Mouse (Mus musculus): ENCODE data around the gene Zfp865. TPM values are rescaled to one million over a fixed set of nuclear protein-coding genes. Genes with fewer than 3 reads are reported as not detected.
A peak's percentile ranks its signal among the peaks of the same experiment; 100 is the strongest.

Gene Zfp865
- polyA plus RNA-seq, 1 experiment from 2014 or later: 5.6 TPM

GRCm38 (mm10) chr7:5052931-5053343, 32.8 kb downstream of the Zfp865 start:
- peak overlapping the region; percentile 81 for H3K4me2 ChIP-seq (ENCODE audit: low read length)
- DNase-seq (ENCODE audit: low spot score) (no peak), ATAC-seq (replicated peaks; ENCODE audit: low FRiP score, low read depth) (no peak)
- peaks cover 26% of the 10 kb centered on the region for H3K4me1 ChIP-seq (replicated peaks; ENCODE audit: insufficient read depth, low read length)
- no peaks in the 10 kb centered on the region for H3K9me3 ChIP-seq (replicated peaks; ENCODE audit: low read length)
- 5% methylated on average over 45 of the region's 45 CpGs for whole genome bisulfite sequencing
- no peaks in the 10 kb centered on the region for H3K36me3 ChIP-seq (ENCODE audit: insufficient read depth, low read length)
- peaks cover 23% of the 10 kb centered on the region for H3K27me3 ChIP-seq (ENCODE audit: insufficient read depth, low read length)
- H3K4me3 ChIP-seq (replicated peaks; ENCODE audit: low read depth, low read length): peak overlapping the region; percentile 60
- peak overlapping the region; percentile 56 for H3K9ac ChIP-seq (ENCODE audit: low read depth, low read length)
- no peak overlapping the region for H3K27ac ChIP-seq
- TF ChIP-seq CTCF (IDR thresholded peaks at IDR 0.05; ENCODE audit: low read depth): no peak

GRCm38 (mm10) chr7:5053456-5054179, 33.4 kb downstream of the Zfp865 start:
- H3K4me1 ChIP-seq (replicated peaks; ENCODE audit: insufficient read depth, low read length): peaks cover 26% of the 10 kb centered on the region
- H3K27ac ChIP-seq: no peak overlapping the region
- TF ChIP-seq CTCF (IDR thresholded peaks at IDR 0.05; ENCODE audit: low read depth): no peak
- DNase-seq (ENCODE audit: low spot score) (peak; percentile 39), ATAC-seq (replicated peaks; ENCODE audit: low FRiP score, low read depth) (no peak)
- no peaks in the 10 kb centered on the region for H3K9me3 ChIP-seq (replicated peaks; ENCODE audit: low read length)
- peak overlapping the region; percentile 60 for H3K4me3 ChIP-seq (replicated peaks; ENCODE audit: low read depth, low read length)
- no peaks in the 10 kb centered on the region for H3K36me3 ChIP-seq (ENCODE audit: insufficient read depth, low read length)
- peaks cover 23% of the 10 kb centered on the region for H3K27me3 ChIP-seq (ENCODE audit: insufficient read depth, low read length)
- peak overlapping the region; percentile 56 for H3K9ac ChIP-seq (ENCODE audit: low read depth, low read length)
- H3K4me2 ChIP-seq (ENCODE audit: low read length): peak overlapping the region; percentile 81
- 9% methylated on average over 32 of the region's 32 CpGs for WGBS

- ATAC-seq (replicated peaks; ENCODE audit: low FRiP score, low read depth): no peak
- Histone ChIP-seq H3K4me3 (replicated peaks; ENCODE audit: low read depth, low read length) (peak overlapping the region; percentile 52), H3K4me1 (replicated peaks; ENCODE audit: insufficient read depth, low read length) (peaks cover 27% of the 10 kb centered on the region), H3K27ac (peak overlapping the region; percentile 38; the same call in 1 of the 2 replicates), H3K9me3 (replicated peaks; ENCODE audit: low read length) (no peaks in the 10 kb centered on the region), H3K36me3 (ENCODE audit: insufficient read depth, low read length) (no peaks in the 10 kb centered on the region), H3K9ac (ENCODE audit: low read depth, low read length) (peak overlapping the region; percentile 79), H3K27me3 (ENCODE audit: insufficient read depth, low read length) (peaks cover 23% of the 10 kb centered on the region), H3K4me2 (ENCODE audit: low read length) (peak overlapping the region; percentile 86)
- DNase-seq (ENCODE audit: low spot score): no peak
- no peak for TF ChIP-seq CTCF (IDR thresholded peaks at IDR 0.05; ENCODE audit: low read depth)
- 1% methylated on average over 52 of the region's 55 CpGs for WGBS
Measured at GRCm38 (mm10) chr7:5056651-5057263, 36.6 kb downstream of the Zfp865 start.

- Histone ChIP-seq H3K9me3 (replicated peaks; ENCODE audit: low read length) (no peaks in the 10 kb centered on the region), H3K4me3 (replicated peaks; ENCODE audit: low read depth, low read length) (peak overlapping the region; percentile 52), H3K36me3 (ENCODE audit: insufficient read depth, low read length) (no peaks in the 10 kb centered on the region), H3K9ac (ENCODE audit: low read depth, low read length) (peak overlapping the region; percentile 79; the same call in 1 of the 2 replicates), H3K27ac (no peak overlapping the region), H3K27me3 (ENCODE audit: insufficient read depth, low read length) (peaks cover 23% of the 10 kb centered on the region), H3K4me2 (ENCODE audit: low read length) (peak overlapping the region; percentile 86), H3K4me1 (replicated peaks; ENCODE audit: insufficient read depth, low read length) (peaks cover 26% of the 10 kb centered on the region)
- DNase-seq (ENCODE audit: low spot score) (no peak), ATAC-seq (replicated peaks; ENCODE audit: low FRiP score, low read depth) (no peak)
- TF ChIP-seq CTCF (IDR thresholded peaks at IDR 0.05; ENCODE audit: low read depth): no peak
- 25% methylated on average over 8 of the region's 8 CpGs for WGBS
Measured at GRCm38 (mm10) chr7:5057381-5057780, 37.2 kb downstream of the Zfp865 start.

- no peak for DNase-seq (ENCODE audit: low spot score)
- Histone ChIP-seq H3K4me3 (replicated peaks; ENCODE audit: low read depth, low read length) (no peak overlapping the region), H3K4me2 (ENCODE audit: low read length) (peak overlapping the region; percentile 86; the same call in 1 of the 2 replicates)
Measured at GRCm38 (mm10) chr7:5057804-5058203, 37.6 kb downstream of the Zfp865 start.

GRCm38 (mm10) chr7:5058631-5059030, 38.5 kb downstream of the Zfp865 start:
- TF ChIP-seq CTCF (IDR thresholded peaks at IDR 0.05; ENCODE audit: low read depth): no peak
- DNase-seq (ENCODE audit: low spot score) (no peak), ATAC-seq (replicated peaks; ENCODE audit: low FRiP score, low read depth) (no peak)
- no peaks in the 10 kb centered on the region for H3K36me3 ChIP-seq (ENCODE audit: insufficient read depth, low read length)
- no peak overlapping the region for H3K4me3 ChIP-seq (replicated peaks; ENCODE audit: low read depth, low read length)
- no peak overlapping the region for H3K9ac ChIP-seq (ENCODE audit: low read depth, low read length)
- H3K9me3 ChIP-seq (replicated peaks; ENCODE audit: low read length): no peaks in the 10 kb centered on the region
- H3K4me1 ChIP-seq (replicated peaks; ENCODE audit: insufficient read depth, low read length): peaks cover 14% of the 10 kb centered on the region; the same call in 1 of the 2 replicates
- no peak overlapping the region for H3K4me2 ChIP-seq (ENCODE audit: low read length)
- WGBS: 100% methylated on average over 1 of the region's 1 CpGs
- peaks cover 16% of the 10 kb centered on the region for H3K27me3 ChIP-seq (ENCODE audit: insufficient read depth, low read length)
- no peak overlapping the region for H3K27ac ChIP-seq

More at GRCm38 (mm10) chr7:5057804-5058203, 37.6 kb downstream of the Zfp865 start:
- Histone ChIP-seq H3K9ac (ENCODE audit: low read depth, low read length) (no peak overlapping the region), H3K27me3 (ENCODE audit: insufficient read depth, low read length) (peaks cover 20% of the 10 kb centered on the region), H3K27ac (no peak overlapping the region), H3K4me1 (replicated peaks; ENCODE audit: insufficient read depth, low read length) (peaks cover 22% of the 10 kb centered on the region), H3K9me3 (replicated peaks; ENCODE audit: low read length) (no peaks in the 10 kb centered on the region), H3K36me3 (ENCODE audit: insufficient read depth, low read length) (no peaks in the 10 kb centered on the region)
- ATAC-seq (replicated peaks; ENCODE audit: low FRiP score, low read depth): no peak
- WGBS: 39% methylated on average over 11 of the region's 11 CpGs
- peak; percentile 50 for TF ChIP-seq CTCF (IDR thresholded peaks at IDR 0.05; ENCODE audit: low read depth)

All from kidney, postnatal 0 days (tissue).